Mouse (Mus musculus): Measurements from ENCODE around the gene 9530077C05Rik. TPM values are rescaled to one million over a fixed set of nuclear protein-coding genes. Genes with fewer than 3 reads are reported as not detected.

Gene 9530077C05Rik
- 1 to 10 TPM; 5.8 to 7.8 TPM for total RNA-seq (2023)

GRCm38 (mm10) chr9:22411002-22411857 is at the start of gene 9530077C05Rik:
Gene 9530077C05Rik (plus strand): TSS chr9:22411513.

DNA sequence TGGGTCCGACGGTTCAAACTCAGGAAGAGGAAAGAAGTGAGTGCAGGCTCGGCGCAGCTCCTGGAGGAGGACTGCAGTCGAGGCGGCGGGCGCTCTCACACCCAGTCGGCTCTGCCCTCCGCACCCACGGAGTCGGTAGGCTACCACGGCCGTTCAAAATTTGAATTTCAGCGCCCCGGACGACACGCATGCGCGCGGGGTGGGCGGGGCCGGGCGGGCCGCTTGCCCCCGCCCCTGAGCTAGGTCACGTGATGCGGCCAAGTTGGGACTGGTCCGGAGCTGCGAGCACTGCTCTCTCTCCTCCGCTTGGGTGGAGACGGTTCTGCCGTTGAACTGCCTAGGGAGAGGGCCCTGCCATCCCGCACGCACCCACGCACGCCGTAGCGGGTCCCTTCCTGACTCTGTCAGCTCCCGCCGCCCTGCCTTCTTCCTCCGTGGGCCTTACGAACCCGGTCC is 22.3 kb upstream of the 9530077C05Rik start, which contains the start of gene Anln:
Gene Anln (minus strand): TSS at position 168 of the 456 bp plus-strand sequence.

DNA sequence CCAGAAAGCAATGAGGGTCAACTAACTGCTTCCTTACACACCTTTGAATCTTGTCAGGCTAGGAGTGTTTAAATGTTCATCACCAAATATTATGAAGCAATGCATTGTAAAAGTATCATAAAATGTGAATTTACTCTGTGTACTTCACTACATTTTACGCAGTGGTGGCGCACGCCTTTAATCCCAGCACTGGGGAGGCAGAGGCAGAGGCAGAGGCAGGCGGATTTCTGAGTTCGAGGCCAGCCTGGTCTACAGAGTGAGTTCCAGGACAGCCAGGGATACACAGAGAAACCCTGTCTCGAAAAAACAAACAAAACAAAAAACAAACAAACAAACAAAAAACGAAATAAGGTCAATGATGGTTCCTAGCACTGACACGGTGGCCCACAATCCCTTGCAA is 42.7 kb downstream of the 9530077C05Rik start, which contains the start of gene Gm17545:
Gene Gm17545 (plus strand): TSS at position 301 of the 400 bp plus-strand sequence.

DNA sequence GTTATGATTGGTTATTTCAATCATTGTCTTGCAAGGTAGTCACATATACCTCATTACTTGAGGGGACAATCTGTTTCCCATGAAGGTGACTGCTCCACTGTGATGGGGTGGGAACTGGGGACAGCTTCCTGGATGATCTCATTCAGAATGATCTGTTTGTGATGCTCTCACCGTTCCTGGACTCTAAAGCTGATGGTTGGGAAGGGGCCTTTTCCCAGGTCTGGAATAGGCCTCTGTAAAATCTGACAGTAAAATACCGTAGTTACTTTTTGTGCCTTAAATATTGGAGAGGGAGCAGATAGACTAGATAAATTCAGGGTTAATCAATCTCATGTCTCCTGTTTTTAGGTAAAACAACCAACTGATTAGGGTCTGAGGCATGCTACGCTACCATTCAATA is 58.3 kb downstream of the 9530077C05Rik start, which contains the start of gene Rp9:
Gene Rp9 (minus strand): TSS at position 101 of the 400 bp plus-strand sequence.

GRCm38 (mm10) chr9:22475424-22475868 is 64.1 kb downstream of the 9530077C05Rik start, which contains the start of gene Bbs9:
Gene Bbs9 (plus strand): TSS chr9:22475715.

Other genes with a start within 250 kb of the 9530077C05Rik start
- gene Zfp872, start 223.4 kb upstream of the 9530077C05Rik start, total RNA-seq (2023), result not detected
- gene Zfp809, start 185.8 kb upstream of the 9530077C05Rik start, total RNA-seq (2023), result 10 to 100 TPM; 15.5 TPM
- gene Zfp599, start 151.6 kb upstream of the 9530077C05Rik start, total RNA-seq (2023), result under 1 TPM; 0.31 to 0.40 TPM
- gene Zfp810, start 103.9 kb upstream of the 9530077C05Rik start, total RNA-seq (2023), result 1 to 10 TPM; 6.8 to 8.8 TPM
- 10 to 100 TPM; 39.0 to 49.7 TPM for gene Anln, start 22.3 kb upstream of the 9530077C05Rik start, total RNA-seq (2023)
- not detected for gene Gm17545, start 42.8 kb downstream of the 9530077C05Rik start, total RNA-seq (2023)
- 10 to 100 TPM; 53.1 to 53.2 TPM for gene Rp9, start 58.2 kb downstream of the 9530077C05Rik start, total RNA-seq (2023)
- 10 to 100 TPM; 12.3 to 13.9 TPM for gene Bbs9, start 64.2 kb downstream of the 9530077C05Rik start, total RNA-seq (2023)